Mouse (Mus musculus): ENCODE measurements at regions not wholly inside any gene's neighbourhood (a gene's known extent, or its start where the extent isn't known, plus 50 kb on each side); places are given as distances from the start of the nearest gene placed in this dataset.

DNA sequence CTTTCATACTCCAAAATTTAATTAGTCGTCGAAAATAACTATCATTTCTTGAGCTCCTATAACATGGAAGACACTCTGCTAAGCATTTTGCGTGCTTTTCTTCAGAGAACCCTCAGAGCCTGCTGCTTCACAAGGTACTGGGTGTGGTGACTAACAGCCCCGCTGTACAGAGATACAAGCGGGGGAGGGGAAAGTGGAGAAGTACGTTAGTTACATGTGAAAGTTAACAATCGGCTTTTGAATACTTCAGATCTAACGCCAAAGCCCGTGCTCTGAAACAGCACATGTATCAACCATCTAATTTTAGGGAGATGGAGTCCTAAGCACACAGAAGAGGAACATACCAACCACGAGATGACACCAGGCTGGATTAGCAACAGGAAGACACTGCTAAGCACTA lies 55.4 kb upstream of the Foxd3 start:
- Histone ChIP-seq H3K4me2 (replicated peaks) (no peak overlapping the region), H3K9ac (replicated peaks) (no peak overlapping the region), H3K4me1 (peaks cover 5% of the 10 kb centered on the region), H3K9me3 (no peaks in the 10 kb centered on the region), H3K27ac (replicated peaks) (no peak overlapping the region), H3K4me3 (no peak overlapping the region), H3K27me3 (peaks cover 12% of the 10 kb centered on the region; the same call in 1 of the 2 replicates), H3K36me3 (no peaks in the 10 kb centered on the region)
- ATAC-seq (replicated peaks) = no peak
- 39% methylated on average over 10 of the region's 10 CpGs for WGBS

DNA sequence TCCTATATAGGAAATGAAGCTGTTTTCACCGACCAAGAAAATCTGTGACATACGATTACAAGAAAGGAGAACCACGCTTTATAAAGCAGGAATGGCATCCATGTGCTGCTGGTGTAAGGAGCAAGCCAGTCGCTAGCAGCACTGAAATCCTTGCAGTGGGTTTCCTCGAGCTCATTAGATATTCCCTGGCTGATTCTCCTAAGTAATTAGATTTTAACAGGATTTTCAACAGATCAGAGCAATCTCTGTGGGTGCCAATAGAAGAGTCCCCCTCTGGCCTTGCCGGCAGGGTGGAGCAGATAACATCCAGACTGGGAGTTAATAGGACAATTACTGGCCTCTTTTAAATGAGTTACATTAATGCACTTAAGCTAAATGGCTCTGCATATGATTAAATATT lies 54.6 kb upstream of the Foxd3 start:
- Histone ChIP-seq H3K4me3 (no peak overlapping the region), H3K36me3 (no peaks in the 10 kb centered on the region), H3K27ac (replicated peaks) (no peak overlapping the region), H3K4me1 (peaks cover 5% of the 10 kb centered on the region), H3K4me2 (replicated peaks) (no peak overlapping the region), H3K9me3 (no peaks in the 10 kb centered on the region), H3K27me3 (peaks cover 12% of the 10 kb centered on the region; the same call in 1 of the 2 replicates), H3K9ac (replicated peaks) (no peak overlapping the region)
- ATAC-seq (replicated peaks) = no peak
- 13% methylated on average over 6 of the region's 6 CpGs for WGBS
